Mouse (Mus musculus) spleen, postnatal 14 days (tissue): Measurements from ENCODE around the gene P2rx3.
A peak's percentile ranks its signal among the peaks of the same experiment; 100 is the strongest.

Experiments
- DNase-seq, 2 experiments: peaks; one replicate each; pipeline ENCODE4 v3.0.0; 2021 to 2022; ENCODE audit warnings: low spot score in 2 of 2

Gene P2rx3

GRCm38 (mm10) chr2:85043623-85044022 is 6.4 kb upstream of the P2rx3 start:
- no peak for DNase-seq

DNA sequence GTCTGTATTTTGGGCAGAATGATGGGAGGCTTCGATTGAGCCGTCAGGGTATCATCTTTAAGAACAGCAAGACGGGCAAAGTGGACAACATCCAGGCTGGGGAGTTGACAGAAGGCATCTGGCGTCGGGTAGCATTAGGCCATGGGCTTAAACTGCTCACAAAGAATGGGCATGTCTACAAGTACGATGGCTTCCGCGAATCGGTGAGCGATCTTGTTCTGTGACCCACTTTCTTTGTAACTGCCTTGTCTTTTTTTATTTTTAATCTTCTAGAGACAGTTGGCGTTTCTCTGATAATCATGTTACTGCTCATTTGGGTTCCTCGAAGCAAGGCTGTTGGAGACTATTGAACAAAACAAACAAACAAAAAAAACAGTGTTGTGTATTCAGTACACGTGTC is 1.1 kb upstream of the P2rx3 start:
- DNase-seq = no peak

GRCm38 (mm10) chr2:85036507-85037046 is 685 bp downstream of the P2rx3 start:
- no peak for DNase-seq

DNA sequence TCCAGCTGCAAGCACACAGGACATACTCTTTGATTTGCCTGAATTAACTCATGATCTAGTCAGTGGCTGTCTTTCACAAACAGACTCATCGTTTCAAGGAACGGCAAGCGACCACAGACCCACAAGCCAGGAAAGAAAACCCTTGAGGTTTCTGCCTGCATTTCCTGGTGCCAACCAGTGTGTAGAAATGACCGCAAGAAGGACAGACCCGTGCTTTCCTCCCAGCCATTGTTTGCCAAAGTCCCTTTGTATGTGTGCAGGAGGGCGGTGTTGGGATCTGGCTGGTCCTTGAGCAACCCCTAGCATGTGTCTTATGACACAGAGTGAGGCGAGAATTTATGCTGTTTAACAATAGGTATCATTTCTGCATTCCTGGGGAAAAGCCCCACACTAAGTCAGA is 3.1 kb downstream of the P2rx3 start:
- no peak for DNase-seq

DNA sequence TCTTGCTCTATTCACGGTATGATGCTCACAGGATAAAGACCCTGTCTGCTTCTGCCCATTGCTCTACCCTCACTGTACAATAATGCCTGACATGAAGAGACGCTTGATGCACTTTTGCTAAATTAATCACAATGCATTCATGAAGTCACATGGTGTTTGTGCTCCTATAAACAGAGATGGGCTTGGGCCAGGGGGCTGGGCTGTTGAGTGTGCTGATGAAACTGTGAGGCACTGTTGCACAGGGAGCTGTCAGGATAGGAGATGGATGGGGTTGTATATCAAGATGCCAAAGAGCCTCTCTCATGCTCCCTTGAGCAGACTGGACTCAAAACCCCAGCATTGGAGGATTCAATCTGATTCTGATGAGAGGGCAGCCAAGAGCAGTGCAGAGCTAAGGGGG is 4.1 kb downstream of the P2rx3 start:
- DNase-seq = no peak

DNA sequence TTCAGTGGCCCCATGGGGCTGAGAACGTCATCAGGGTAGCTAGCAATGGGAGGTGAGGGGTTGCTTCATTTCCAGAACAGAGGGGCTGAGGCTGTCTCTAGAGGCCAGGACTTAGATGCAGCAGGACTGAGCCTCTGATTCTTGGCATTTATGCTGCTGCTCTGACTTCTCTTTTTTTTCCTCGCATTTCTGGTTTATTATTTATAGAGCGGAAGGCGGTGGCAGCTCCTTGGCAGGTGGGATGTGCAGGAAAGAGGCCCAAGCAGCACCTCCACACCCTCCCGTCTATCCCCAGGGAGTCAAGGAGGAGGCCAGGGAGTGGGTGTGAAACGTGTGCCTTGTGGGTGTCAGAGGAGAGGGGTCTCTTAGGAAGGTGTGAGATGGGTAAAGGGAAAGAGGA is 6.3 kb downstream of the P2rx3 start:
- DNase-seq = no peak

DNA sequence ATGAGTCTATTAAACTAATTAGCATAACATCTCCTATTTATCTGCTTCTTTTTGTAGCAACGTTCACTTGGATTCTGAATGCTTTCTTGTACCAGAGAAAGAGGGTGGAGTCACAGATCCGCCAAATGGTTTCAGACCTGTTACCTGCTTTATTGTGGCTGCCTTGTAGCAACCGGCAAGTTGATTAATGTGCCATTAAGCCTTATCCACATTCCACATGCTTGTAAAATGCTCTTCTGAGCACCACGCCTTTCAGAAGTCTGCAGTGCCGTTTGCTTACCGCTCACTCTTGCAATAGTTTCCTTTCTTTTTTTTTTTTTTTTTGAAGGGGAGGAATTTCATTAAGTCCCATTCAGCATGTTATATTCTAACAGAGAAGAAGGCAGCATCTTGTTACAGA is 7.4 kb downstream of the P2rx3 start:
- DNase-seq = no peak

GRCm38 (mm10) chr2:85027281-85027680 is 10.0 kb downstream of the P2rx3 start:
- no peak for DNase-seq

- DNase-seq = no peak
These were observed 11.1 kb downstream of the P2rx3 start for GRCm38 (mm10) chr2:85026178-85026577.

GRCm38 (mm10) chr2:85022043-85022442 is 15.2 kb downstream of the P2rx3 start:
- no peak for DNase-seq

- DNase-seq = no peak
These were observed 22.7 kb downstream of the P2rx3 start for GRCm38 (mm10) chr2:85014588-85014982.

DNA sequence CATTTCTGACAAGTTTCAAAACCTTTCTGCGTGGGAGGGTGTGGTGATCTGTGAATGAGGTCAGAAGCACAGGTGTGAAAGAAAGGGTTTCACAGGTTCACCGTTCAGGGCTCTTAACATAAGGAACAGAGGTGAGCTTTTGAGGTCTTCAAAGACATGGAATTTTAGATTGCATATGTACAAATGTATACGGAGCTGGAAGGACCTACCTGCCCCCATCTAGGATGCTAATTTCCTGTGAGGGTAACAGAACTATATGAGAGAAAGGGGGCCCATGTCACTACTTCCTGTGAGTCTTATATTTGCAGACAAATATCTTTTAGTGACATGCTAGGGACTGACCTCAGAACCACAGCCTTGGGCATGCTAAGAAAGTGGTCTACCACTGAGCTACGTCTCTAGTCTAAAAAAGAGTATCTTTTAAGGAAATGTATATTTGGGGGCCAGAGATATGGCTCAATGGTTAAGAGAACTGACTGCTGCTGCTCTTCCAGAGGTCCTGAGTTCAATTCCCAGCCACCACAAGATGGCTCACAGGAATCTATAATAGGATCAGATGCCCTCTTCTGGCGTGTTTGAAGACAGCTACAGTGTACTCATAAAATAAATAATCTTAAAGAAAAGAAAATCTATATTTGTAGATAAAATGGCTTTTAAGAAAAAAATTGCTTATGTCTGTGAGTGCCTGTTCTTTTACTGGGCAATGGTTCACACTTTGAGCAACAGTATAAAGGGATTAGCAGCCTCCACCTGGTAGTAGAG is 23.3 kb downstream of the P2rx3 start:
- DNase-seq = no peak

GRCm38 (mm10) chr2:85012679-85013078 is 24.6 kb downstream of the P2rx3 start:
- DNase-seq = no peak

DNA sequence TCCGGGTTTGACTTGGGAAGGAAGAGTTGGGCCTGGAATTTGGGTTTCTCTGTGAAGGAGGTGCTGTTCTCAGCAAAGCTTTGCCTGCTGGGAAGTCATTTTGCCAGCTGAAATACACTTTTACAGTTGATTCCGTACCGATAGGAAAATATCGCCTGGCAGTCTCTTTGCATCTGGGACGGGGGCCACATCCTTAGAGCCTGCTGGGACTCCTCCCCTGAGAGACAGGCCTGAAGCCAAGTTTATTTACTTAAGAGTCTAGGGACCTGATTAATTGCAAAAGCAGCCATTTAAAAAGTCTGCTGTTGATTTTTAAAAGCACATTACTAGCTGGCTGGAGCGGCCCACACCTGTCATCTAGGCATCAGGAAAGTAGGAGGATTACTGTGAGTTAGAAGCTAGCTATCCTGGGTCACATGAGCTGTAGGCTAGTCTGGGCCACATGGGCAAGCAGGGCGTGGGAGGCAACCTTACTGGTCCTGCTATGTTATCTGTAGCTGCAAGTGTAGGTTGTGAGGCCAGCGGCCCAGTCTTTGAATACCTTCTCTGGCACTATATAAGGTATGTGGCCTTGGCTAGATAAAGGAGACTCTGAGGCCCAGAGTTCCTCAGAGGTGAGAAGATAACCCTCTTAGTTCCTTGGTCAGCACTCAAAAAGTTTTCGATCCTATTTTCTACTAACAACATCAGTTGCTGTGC is 25.2 kb downstream of the P2rx3 start:
- DNase-seq = peak; percentile 34 to 50

DNA sequence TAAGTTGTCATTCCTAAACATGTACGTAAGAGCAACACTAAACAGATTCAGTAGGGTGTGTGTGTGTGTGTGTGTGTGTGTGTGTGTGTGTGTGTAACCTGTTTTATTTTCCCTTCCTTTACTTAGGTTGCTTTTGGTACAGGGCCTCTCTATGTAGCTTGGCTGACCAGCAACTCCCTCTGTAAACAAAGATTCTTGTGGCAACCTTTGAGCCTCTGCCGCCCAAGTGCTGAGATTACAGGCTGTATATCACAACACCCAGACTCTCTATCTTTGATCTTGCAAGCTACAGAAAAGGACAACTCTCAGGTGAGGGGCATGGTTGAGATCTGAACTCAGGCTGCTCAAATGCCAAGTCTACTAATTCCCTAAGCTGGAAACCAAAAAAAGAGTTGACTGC is 28.1 kb downstream of the P2rx3 start:
- DNase-seq = no peak

DNA sequence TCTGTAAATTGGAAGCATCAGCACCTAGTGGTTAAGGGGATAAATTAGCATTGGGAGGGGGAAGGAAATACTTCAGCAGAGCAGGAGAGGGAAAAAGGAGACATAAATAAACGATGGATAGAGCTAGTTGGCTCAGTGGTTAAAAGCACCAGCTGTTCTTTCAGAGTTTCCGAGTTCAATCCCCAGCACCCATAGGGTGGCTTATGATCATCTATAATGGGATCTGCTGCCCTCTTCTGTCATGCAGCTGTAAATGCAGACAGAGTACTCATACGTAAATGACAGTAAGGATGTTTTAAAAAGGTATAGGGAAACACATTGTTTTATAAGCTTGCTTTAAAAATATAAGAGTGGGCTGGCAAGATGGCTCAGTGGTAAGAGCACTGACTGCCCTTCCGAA is 29.5 kb downstream of the P2rx3 start:
- DNase-seq = no peak

DNA sequence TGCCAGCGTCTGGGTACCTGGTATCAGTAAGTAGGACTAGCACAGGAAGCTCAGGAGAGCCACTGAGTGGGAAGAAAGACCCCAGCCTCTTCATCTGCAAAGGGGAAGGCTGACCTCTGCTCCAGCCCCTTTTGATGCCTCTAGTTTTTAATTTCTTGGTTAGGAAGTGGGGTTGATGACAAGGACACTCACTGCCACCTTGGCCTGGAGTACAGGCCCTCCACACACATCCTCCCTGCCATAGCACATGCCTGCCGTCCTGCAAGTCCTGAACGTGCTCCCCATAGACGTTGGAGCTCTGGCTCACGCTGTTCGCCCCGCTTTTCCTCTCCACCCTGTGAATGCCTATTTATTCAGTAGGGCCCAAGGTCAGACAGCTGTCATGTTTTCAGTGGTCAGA is 30.7 kb downstream of the P2rx3 start:
- no peak for DNase-seq

- DNase-seq = no peak
These were observed 32.9 kb downstream of the P2rx3 start for GRCm38 (mm10) chr2:85004341-85004740.

GRCm38 (mm10) chr2:85002575-85002974 is 34.7 kb downstream of the P2rx3 start:
- no peak for DNase-seq

GRCm38 (mm10) chr2:85001497-85001896 is 35.8 kb downstream of the P2rx3 start:
- DNase-seq = no peak

DNA sequence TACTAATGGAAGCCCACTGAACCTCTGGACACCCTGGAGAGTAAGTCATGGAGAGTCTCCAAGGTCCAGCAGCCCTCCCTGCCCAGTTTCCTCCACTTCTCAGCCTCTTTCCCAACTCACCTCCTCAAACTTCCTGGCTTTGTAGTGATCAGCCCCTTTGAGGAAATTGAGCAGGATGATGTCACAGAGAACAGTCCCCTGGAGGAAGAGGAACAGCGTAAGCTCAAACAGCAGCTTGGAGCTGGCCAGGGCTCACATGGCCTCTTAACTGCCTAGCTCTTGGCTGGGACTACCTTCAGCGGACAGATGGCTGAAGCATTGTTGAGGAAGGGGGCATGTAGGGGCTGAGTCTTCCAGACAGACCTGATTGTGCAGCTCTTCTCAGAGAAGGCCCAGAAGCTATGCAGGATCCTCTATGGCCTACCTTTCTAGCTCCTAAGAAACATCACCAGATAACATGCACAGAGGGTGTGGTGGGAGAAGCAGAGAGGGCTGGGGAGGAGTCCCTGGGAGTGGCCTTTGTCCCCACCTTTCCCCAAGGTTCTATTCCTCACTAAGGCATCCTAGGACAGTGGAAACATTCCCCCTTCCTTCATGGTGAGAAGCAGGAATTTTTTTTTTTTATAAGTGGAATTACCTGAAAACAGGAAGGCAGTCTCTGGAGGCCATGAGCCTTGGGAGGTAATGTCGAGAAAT is 37.6 kb downstream of the P2rx3 start:
- no peak for DNase-seq

- no peak for DNase-seq
These were observed 40.9 kb downstream of the P2rx3 start for GRCm38 (mm10) chr2:84996376-84996775.

GRCm38 (mm10) chr2:84987930-84988329 is 49.3 kb downstream of the P2rx3 start, which contains the start of gene Prg3:
Gene Prg3, plus strand, starts transcription at chr2:84988215.
- DNase-seq = no peak
